Mouse (Mus musculus): ENCODE data around the gene Gtf3c1.

- no peak for TF ChIP-seq CTCF (IDR thresholded peaks at IDR 0.05; ENCODE audit: control insufficient read depth, insufficient read depth, low read length)
- TF ChIP-seq POLR2A (IDR thresholded peaks at IDR 0.05; ENCODE audit: borderline replicate concordance, control insufficient read depth, low read depth, low read length), result no peak
Observed at GRCm38 (mm10) chr7:125733791-125734190, 26.2 kb upstream of the Gtf3c1 start.

Data from bone marrow, adult 2 months (tissue).